ENCODE assay signal across 12 mouse cellular contexts in the genomic region with DNA sequence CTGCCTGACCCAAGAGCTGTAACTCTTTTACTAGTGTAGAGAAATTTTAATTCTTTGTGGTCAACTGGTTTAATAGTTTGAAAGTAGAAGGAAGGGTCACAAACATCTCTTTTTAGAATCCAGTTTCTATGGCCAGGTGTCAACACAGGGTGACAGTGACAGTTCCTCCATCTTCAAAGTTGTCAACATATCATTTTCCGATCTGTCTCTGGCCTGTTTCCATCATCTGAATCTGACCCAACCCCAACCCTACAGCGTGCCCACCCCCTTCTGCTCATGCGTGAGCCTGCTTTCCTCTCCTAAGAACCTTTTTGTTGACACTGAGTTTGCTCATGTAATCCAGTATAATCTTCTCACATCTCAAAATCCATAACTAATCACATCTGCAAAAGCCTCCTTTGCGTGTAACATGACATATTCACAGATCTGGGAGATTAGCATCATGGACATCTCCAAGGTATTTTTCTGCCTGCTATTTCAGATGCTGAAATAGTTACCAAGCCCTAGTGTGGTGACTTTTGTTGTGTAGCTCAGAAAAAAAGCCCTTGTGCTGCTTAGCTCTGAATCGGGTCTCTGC.
"Had no signal": no experiment of that assay in that cellular context is flagged by ENCODE, and none has a peak within 500 bp of the region (broad histone marks: within the 10 kb centered on the region; RNA-seq: fewer than 3 reads in every experiment).

No protein-coding gene starts in this region.

- H3K4me3 ChIP-seq: kidney, embryonic 15.5 days; limb, embryonic 15.5 days; liver, embryonic 13.5 days; lung, embryonic 15.5 days; midbrain, embryonic 13.5 days; neural tube, embryonic 13.5 days; stomach, embryonic 15.5 days had no signal

- H3K27ac ChIP-seq: hindbrain, postnatal 0 days; kidney, embryonic 15.5 days; limb, embryonic 15.5 days; liver, embryonic 13.5 days; lung, embryonic 15.5 days; midbrain, embryonic 13.5 days; neural tube, embryonic 13.5 days; stomach, embryonic 15.5 days had no signal

- H3K36me3 ChIP-seq: kidney, embryonic 15.5 days; limb, embryonic 15.5 days; liver, embryonic 13.5 days; lung, embryonic 15.5 days; midbrain, embryonic 13.5 days; neural tube, embryonic 13.5 days; stomach, embryonic 15.5 days had no signal

- DNase-seq: kidney, adult 18-20 months; kidney, postnatal 25 days; layer of hippocampus, postnatal 36 days; liver, embryonic 13.5 days; lung, postnatal 14 days had no signal

- H3K27me3 ChIP-seq: kidney, embryonic 15.5 days; limb, embryonic 15.5 days; liver, embryonic 13.5 days; lung, embryonic 15.5 days; neural tube, embryonic 13.5 days; stomach, embryonic 15.5 days had no signal

- H3K4me1 ChIP-seq: limb, embryonic 15.5 days; midbrain, embryonic 13.5 days; neural tube, embryonic 13.5 days; stomach, embryonic 15.5 days had no signal
